Mouse (Mus musculus) liver, postnatal 0 days (tissue): ENCODE results near the gene Efna2.

Experiments
- CTCF ChIP-seq: sonication (generic); IDR thresholded peaks from 2 replicates; pipeline ENCODE4 v1.5.1; 2016; ENCODE audit warnings: antibody characterized with exemption, low read depth
- EP300 ChIP-seq: IDR thresholded peaks from 2 replicates; pipeline ENCODE4 v1.6.1; 2016; ENCODE audit warnings: antibody characterized with exemption, low read depth, mild to moderate bottlenecking

DNA sequence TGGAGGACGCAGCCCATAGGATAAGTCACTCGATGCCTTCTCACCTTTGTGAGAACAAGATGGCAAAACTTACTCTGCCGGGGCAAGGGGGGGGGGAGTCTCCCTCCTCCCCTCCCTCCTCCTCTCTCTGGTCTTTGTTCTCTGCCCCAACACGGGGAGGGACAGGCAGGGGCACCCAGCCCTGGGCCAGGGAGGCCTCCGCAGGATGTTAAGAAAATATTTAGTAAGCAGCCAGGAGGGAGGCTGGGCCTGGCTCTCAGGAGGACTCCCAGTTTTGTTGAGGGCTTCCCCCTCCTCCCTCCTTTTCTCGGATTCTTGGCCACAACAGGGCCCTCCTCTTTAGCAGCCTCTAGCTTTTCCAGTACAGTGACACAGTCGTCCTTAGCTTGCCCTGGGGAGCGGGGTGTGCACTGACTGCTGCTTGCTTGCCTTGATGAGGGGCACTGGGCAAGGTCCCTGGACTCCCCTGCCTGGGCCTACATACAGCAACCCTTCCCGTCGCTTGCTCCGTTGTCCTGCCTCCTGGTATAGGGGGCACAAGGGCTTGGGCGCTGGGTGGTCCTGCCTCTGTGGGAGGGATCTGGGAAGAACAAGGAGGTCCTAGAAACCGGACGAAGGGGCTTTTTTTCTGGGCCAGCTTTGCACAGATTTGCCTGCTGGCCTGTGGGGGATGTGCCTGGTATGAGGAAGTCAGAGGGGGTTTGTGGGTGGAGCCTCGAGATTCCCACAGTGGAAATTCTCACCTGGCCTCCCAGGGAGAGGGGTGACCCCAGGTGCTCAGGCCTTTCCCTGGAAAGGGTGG is 27.0 kb upstream of the Efna2 start:
- TF ChIP-seq EP300 (no peak; the same call in 1 of the 2 replicates), CTCF (no peak)
